Mouse (Mus musculus) brain, embryonic 14.5 days (tissue): Measurements from ENCODE around the gene Mt2. TPM values are rescaled to one million over a fixed set of nuclear protein-coding genes. Genes with fewer than 3 reads are reported as not detected.
"Not testable (repeated sequence)": the region's sequence is repeated elsewhere in the genome, so short reads cannot be mapped to it uniquely, and the experiment has no call there.

Experiments
- DNase-seq: peaks from one replicate; pipeline ENCODE4 v3.0.0-alpha.2; 2011; ENCODE audit warnings: low read depth
- CTCF ChIP-seq: fragments of 200-500 bp; IDR thresholded peaks from 2 replicates; pipeline ENCODE4 v1.5.1; 2012; ENCODE audit warnings: inconsistent platforms, mild to moderate bottlenecking, moderate library complexity, borderline replicate concordance; ENCODE audit not compliant: insufficient read depth, insufficient read length; ENCODE audit errors: extremely low read depth
- POLR2A ChIP-seq: fragments of 200-500 bp; IDR thresholded peaks from 2 replicates; pipeline ENCODE4 v1.6.1; 2012; ENCODE audit warnings: mild to moderate bottlenecking, inconsistent platforms, borderline replicate concordance; ENCODE audit not compliant: poor library complexity, insufficient read depth, insufficient read length, severe bottlenecking; ENCODE audit errors: extremely low read depth
- polyA plus RNA-seq: library from polyadenylated mRNA; depleted of rRNA; stranded (reverse); fragments of >200 nt; gene quantifications from 2 replicates; pipeline ENCODE4 v1.2.3, GENCODE M21; 2012; rRNA removed

Gene Mt2
- 15.6 and 32.2 TPM in 2 replicates for polyA plus RNA-seq

GRCm38 (mm10) chr8:94172075-94172808 lies at the start of gene Mt2:
Gene Mt2 (plus strand): TSS chr8:94172664.
- TF ChIP-seq CTCF: no peak
- no peak for TF ChIP-seq POLR2A
- DNase-seq: peak; percentile 74

DNA sequence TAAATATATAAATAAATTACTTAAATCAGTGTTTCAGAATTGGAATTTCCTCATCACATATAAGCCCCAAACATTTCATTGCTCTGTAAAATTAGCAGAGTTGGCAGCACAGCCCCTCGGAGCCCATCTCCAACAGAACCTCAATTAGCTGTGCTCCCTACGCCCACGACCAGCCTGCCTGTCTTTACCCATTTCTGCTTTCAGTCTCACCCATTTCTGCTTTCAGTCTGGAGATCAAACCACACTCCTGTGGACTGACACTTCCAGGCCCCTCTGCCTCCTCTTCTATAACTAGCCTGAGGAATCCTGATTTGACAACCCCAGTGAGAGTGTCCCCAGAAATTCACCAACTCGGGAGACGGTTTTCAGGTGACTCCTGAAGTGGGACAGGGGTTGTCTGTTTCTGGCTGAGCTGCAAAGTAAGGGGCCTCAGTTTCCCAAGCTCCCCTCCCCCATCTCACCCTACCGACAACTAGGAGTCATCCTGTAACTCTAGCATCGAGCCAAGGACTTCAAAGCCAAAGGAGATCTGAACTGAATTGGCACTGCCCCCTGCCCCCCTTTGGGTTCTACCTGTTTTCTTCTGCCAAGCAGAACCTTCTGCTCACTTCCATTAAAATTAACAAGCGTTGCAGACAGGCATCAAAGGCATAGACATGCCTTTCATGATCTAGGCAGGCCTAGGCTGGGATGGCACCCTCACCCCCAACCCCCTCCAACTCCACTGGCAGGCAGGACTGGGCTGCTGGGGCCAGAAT lies 49.6 kb upstream of the Mt2 start:
- peak; percentile 65 for DNase-seq
- TF ChIP-seq POLR2A: no peak
- TF ChIP-seq CTCF: no peak

GRCm38 (mm10) chr8:94127711-94128110 lies 44.8 kb upstream of the Mt2 start:
- TF ChIP-seq CTCF (no peak), POLR2A (no peak)
- peak; percentile 87 for DNase-seq

- TF ChIP-seq POLR2A (no peak), CTCF (no peak)
- DNase-seq: peak; percentile 62
These were observed 43.2 kb upstream of the Mt2 start for GRCm38 (mm10) chr8:94129133-94129789.

DNA sequence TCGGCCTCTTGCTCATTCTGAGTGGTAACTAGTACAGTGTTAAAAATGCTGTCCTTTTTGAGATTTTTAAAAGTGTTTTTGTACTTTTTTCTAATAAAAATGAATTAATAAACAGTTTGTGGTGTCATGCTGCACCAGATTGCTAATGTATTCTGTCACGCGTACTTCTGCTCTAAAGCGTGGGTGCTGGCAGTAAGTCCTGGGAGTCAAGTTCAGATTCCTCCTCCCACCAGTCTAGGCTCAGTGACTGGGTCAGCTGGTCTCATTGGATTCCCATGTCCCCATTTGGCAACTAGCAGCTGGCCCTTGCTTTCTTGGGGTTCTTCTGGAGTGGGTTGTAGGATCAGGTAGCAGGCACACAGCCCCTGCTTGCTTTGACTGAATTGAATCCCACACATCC lies 42.3 kb upstream of the Mt2 start:
- TF ChIP-seq CTCF (no peak), POLR2A (no peak)
- no peak for DNase-seq

- DNase-seq: no peak
- TF ChIP-seq CTCF (no peak), POLR2A (no peak)
These were observed 40.4 kb upstream of the Mt2 start for GRCm38 (mm10) chr8:94132096-94132495.

- DNase-seq: not testable (repeated sequence)
These were observed 37.9 kb upstream of the Mt2 start for GRCm38 (mm10) chr8:94134601-94135000.

- DNase-seq: no peak
- TF ChIP-seq POLR2A (no peak), CTCF (no peak)
These were observed 36.9 kb upstream of the Mt2 start for GRCm38 (mm10) chr8:94135556-94135955.

DNA sequence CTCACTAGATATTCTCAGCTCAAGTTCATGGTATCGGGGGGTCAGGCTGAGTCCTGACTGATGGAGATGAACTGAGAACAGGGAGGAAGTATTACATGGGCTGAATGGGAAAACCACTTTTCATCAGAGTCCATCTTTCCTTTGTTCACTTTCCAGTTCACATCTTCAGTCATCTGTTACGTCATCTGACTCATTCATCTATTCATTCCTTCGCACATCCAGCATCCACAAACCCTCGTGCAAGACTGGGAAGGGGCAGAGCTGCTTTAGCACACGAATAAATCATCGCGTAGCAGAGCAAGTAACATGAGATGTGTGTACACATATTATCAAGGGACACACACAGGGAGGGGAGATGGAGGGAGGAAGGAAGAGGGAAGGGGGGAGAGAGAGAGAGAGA lies 36.3 kb upstream of the Mt2 start:
- DNase-seq: no peak
- TF ChIP-seq CTCF: no peak
- no peak for TF ChIP-seq POLR2A

DNA sequence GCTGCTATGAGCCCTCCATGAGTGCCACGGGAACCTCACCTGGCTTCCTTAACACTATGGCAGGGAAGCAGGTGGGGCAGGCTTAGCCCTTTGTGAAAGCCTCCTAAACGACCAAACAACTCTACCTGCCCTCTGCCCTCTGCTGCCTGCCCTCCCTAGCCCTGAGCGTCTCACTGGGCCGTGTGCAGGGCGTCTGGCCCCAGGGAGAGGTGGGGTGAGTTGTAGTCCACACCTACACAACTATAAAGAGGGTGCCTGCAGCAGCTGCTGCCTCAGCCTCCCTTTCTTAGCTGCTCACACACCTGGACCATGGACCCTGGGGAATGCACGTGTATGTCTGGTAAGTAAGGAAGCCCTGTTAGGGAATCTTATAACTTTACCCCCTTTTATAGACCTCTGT lies 35.5 kb upstream of the Mt2 start, which contains the start of gene Mt4:
TSS of gene Mt4 (plus strand) at position 265 of the 400 bp plus-strand sequence.
- DNase-seq: no peak
- no peak for TF ChIP-seq CTCF

- TF ChIP-seq POLR2A: no peak
- TF ChIP-seq CTCF: no peak
- no peak for DNase-seq
These were observed 32.1 kb upstream of the Mt2 start for GRCm38 (mm10) chr8:94140266-94140795.
